Mouse (Mus musculus): ENCODE results near the gene Spen. TPM values are rescaled to one million over a fixed set of nuclear protein-coding genes. Genes with fewer than 3 reads are reported as not detected.

The Spen gene
- polyA plus RNA-seq, 1 experiment from 2014 or later = 20.4 TPM

GRCm38 (mm10) chr4:141502723-141503122 is 35.7 kb downstream of the Spen start:
- H3K4me1 ChIP-seq (replicated peaks; ENCODE audit: control insufficient read depth, insufficient read depth, low read length) = peaks cover 26% of the 10 kb centered on the region
- H3K4me3 ChIP-seq (replicated peaks; ENCODE audit: low read length) = no peak overlapping the region
- H3K4me2 ChIP-seq (replicated peaks) = no peak overlapping the region
- H3K27me3 ChIP-seq (ENCODE audit: control insufficient read depth, insufficient read depth, low read length) = no peaks in the 10 kb centered on the region
- 63% methylated on average over 5 of the region's 5 CpGs for WGBS
- no peak overlapping the region for H3K27ac ChIP-seq
- H3K9me3 ChIP-seq (ENCODE audit: control insufficient read depth, low read length) = no peaks in the 10 kb centered on the region
- ATAC-seq (ENCODE audit: low FRiP score) (no peak), DNase-seq (ENCODE audit: low spot score) (no peak)
- H3K36me3 ChIP-seq (replicated peaks; ENCODE audit: control insufficient read depth, insufficient read depth) = no peaks in the 10 kb centered on the region; the same call in 1 of the 2 replicates
- H3K9ac ChIP-seq = no peak overlapping the region

GRCm38 (mm10) chr4:141501058-141501457 is 37.3 kb downstream of the Spen start:
- 72% methylated on average over 5 of the region's 5 CpGs for WGBS
- Histone ChIP-seq H3K36me3 (replicated peaks; ENCODE audit: control insufficient read depth, insufficient read depth) (no peaks in the 10 kb centered on the region; the same call in 1 of the 2 replicates), H3K4me2 (replicated peaks) (no peak overlapping the region), H3K9ac (no peak overlapping the region), H3K27ac (no peak overlapping the region), H3K4me1 (replicated peaks; ENCODE audit: control insufficient read depth, insufficient read depth, low read length) (peaks cover 12% of the 10 kb centered on the region), H3K27me3 (ENCODE audit: control insufficient read depth, insufficient read depth, low read length) (no peaks in the 10 kb centered on the region), H3K9me3 (ENCODE audit: control insufficient read depth, low read length) (no peaks in the 10 kb centered on the region), H3K4me3 (replicated peaks; ENCODE audit: low read length) (no peak overlapping the region)
- DNase-seq (ENCODE audit: low spot score) = no peak
- no peak for ATAC-seq (ENCODE audit: low FRiP score)

GRCm38 (mm10) chr4:141500637-141501036 is 37.8 kb downstream of the Spen start:
- WGBS = 71% methylated on average over 4 of the region's 4 CpGs
- ATAC-seq (ENCODE audit: low FRiP score) (no peak), DNase-seq (ENCODE audit: low spot score) (no peak)
- no peak overlapping the region for H3K4me3 ChIP-seq (replicated peaks; ENCODE audit: low read length)
- no peaks in the 10 kb centered on the region; the same call in 1 of the 2 replicates for H3K36me3 ChIP-seq (replicated peaks; ENCODE audit: control insufficient read depth, insufficient read depth)
- no peak overlapping the region for H3K9ac ChIP-seq
- no peak overlapping the region for H3K4me2 ChIP-seq (replicated peaks)
- H3K4me1 ChIP-seq (replicated peaks; ENCODE audit: control insufficient read depth, insufficient read depth, low read length) = peaks cover 12% of the 10 kb centered on the region; the same call in 1 of the 2 replicates
- no peaks in the 10 kb centered on the region for H3K27me3 ChIP-seq (ENCODE audit: control insufficient read depth, insufficient read depth, low read length)
- H3K27ac ChIP-seq = no peak overlapping the region
- no peaks in the 10 kb centered on the region for H3K9me3 ChIP-seq (ENCODE audit: control insufficient read depth, low read length)

GRCm38 (mm10) chr4:141488670-141489069 is 49.7 kb downstream of the Spen start:
- Histone ChIP-seq H3K27ac (no peak overlapping the region), H3K36me3 (replicated peaks; ENCODE audit: control insufficient read depth, insufficient read depth) (peaks cover 99% of the 10 kb centered on the region), H3K27me3 (ENCODE audit: control insufficient read depth, insufficient read depth, low read length) (no peaks in the 10 kb centered on the region), H3K4me2 (replicated peaks) (no peak overlapping the region), H3K4me3 (replicated peaks; ENCODE audit: low read length) (no peak overlapping the region), H3K9me3 (ENCODE audit: control insufficient read depth, low read length) (no peaks in the 10 kb centered on the region), H3K4me1 (replicated peaks; ENCODE audit: control insufficient read depth, insufficient read depth, low read length) (no peaks in the 10 kb centered on the region), H3K9ac (no peak overlapping the region)
- ATAC-seq (ENCODE audit: low FRiP score) (no peak), DNase-seq (ENCODE audit: low spot score) (no peak)
- 93% methylated on average over 4 of the region's 4 CpGs for WGBS

GRCm38 (mm10) chr4:141487581-141487980 is 50.8 kb downstream of the Spen start:
- no peak for DNase-seq (ENCODE audit: low spot score)
- 96% methylated on average over 11 of the region's 11 CpGs for WGBS

GRCm38 (mm10) chr4:141484071-141484470 is 54.3 kb downstream of the Spen start:
- ATAC-seq (ENCODE audit: low FRiP score) = no peak
- WGBS = 90% methylated on average over 11 of the region's 11 CpGs
- H3K27me3 ChIP-seq (ENCODE audit: control insufficient read depth, insufficient read depth, low read length) = no peaks in the 10 kb centered on the region
- peaks cover 100% of the 10 kb centered on the region for H3K36me3 ChIP-seq (replicated peaks; ENCODE audit: control insufficient read depth, insufficient read depth)
- no peak overlapping the region for H3K9ac ChIP-seq
- H3K4me2 ChIP-seq (replicated peaks) = no peak overlapping the region
- DNase-seq (ENCODE audit: low spot score) = no peak
- H3K9me3 ChIP-seq (ENCODE audit: control insufficient read depth, low read length) = no peaks in the 10 kb centered on the region
- H3K4me1 ChIP-seq (replicated peaks; ENCODE audit: control insufficient read depth, insufficient read depth, low read length) = no peaks in the 10 kb centered on the region
- no peak overlapping the region for H3K4me3 ChIP-seq (replicated peaks; ENCODE audit: low read length)
- no peak overlapping the region for H3K27ac ChIP-seq

More at GRCm38 (mm10) chr4:141487581-141487980, 50.8 kb downstream of the Spen start:
- no peak overlapping the region for H3K9ac ChIP-seq
- no peaks in the 10 kb centered on the region for H3K9me3 ChIP-seq (ENCODE audit: control insufficient read depth, low read length)
- H3K27ac ChIP-seq = no peak overlapping the region
- H3K4me1 ChIP-seq (replicated peaks; ENCODE audit: control insufficient read depth, insufficient read depth, low read length) = no peaks in the 10 kb centered on the region
- no peak overlapping the region for H3K4me2 ChIP-seq (replicated peaks)
- no peaks in the 10 kb centered on the region for H3K27me3 ChIP-seq (ENCODE audit: control insufficient read depth, insufficient read depth, low read length)
- H3K36me3 ChIP-seq (replicated peaks; ENCODE audit: control insufficient read depth, insufficient read depth) = peaks cover 100% of the 10 kb centered on the region
- no peak overlapping the region for H3K4me3 ChIP-seq (replicated peaks; ENCODE audit: low read length)
- ATAC-seq (ENCODE audit: low FRiP score) = no peak

GRCm38 (mm10) chr4:141479411-141479810 is 59.0 kb downstream of the Spen start:
- no peak overlapping the region; the same call in 1 of the 2 replicates for H3K27ac ChIP-seq
- no peaks in the 10 kb centered on the region for H3K27me3 ChIP-seq (ENCODE audit: control insufficient read depth, insufficient read depth, low read length)
- no peak overlapping the region for H3K4me2 ChIP-seq (replicated peaks)
- no peak overlapping the region for H3K9ac ChIP-seq
- peaks cover 100% of the 10 kb centered on the region for H3K36me3 ChIP-seq (replicated peaks; ENCODE audit: control insufficient read depth, insufficient read depth)
- no peaks in the 10 kb centered on the region for H3K4me1 ChIP-seq (replicated peaks; ENCODE audit: control insufficient read depth, insufficient read depth, low read length)
- H3K4me3 ChIP-seq (replicated peaks; ENCODE audit: low read length) = no peak overlapping the region
- no peak for DNase-seq (ENCODE audit: low spot score)
- no peak for ATAC-seq (ENCODE audit: low FRiP score)
- WGBS = 91% methylated on average over 8 of the region's 8 CpGs
- no peaks in the 10 kb centered on the region for H3K9me3 ChIP-seq (ENCODE audit: control insufficient read depth, low read length)

GRCm38 (mm10) chr4:141478794-141479193 is 59.6 kb downstream of the Spen start:
- no peaks in the 10 kb centered on the region for H3K27me3 ChIP-seq (ENCODE audit: control insufficient read depth, insufficient read depth, low read length)

GRCm38 (mm10) chr4:141478225-141478624 is 60.2 kb downstream of the Spen start:
- H3K9me3 ChIP-seq (ENCODE audit: control insufficient read depth, low read length) = no peaks in the 10 kb centered on the region
- no peak overlapping the region for H3K4me3 ChIP-seq (replicated peaks; ENCODE audit: low read length)
- no peak overlapping the region for H3K9ac ChIP-seq
- ATAC-seq (ENCODE audit: low FRiP score) = no peak
- no peaks in the 10 kb centered on the region for H3K4me1 ChIP-seq (replicated peaks; ENCODE audit: control insufficient read depth, insufficient read depth, low read length)
- WGBS = 75% methylated on average over 23 of the region's 23 CpGs
- no peaks in the 10 kb centered on the region for H3K27me3 ChIP-seq (ENCODE audit: control insufficient read depth, insufficient read depth, low read length)
- no peak overlapping the region for H3K4me2 ChIP-seq (replicated peaks)
- peak overlapping the region; percentile 64 for H3K27ac ChIP-seq
- DNase-seq (ENCODE audit: low spot score) = no peak
- peaks cover 100% of the 10 kb centered on the region for H3K36me3 ChIP-seq (replicated peaks; ENCODE audit: control insufficient read depth, insufficient read depth)

More at GRCm38 (mm10) chr4:141478794-141479193, 59.6 kb downstream of the Spen start:
- Histone ChIP-seq H3K27ac (peak overlapping the region; percentile 64), H3K4me1 (replicated peaks; ENCODE audit: control insufficient read depth, insufficient read depth, low read length) (no peaks in the 10 kb centered on the region), H3K9ac (no peak overlapping the region), H3K4me2 (replicated peaks) (no peak overlapping the region), H3K9me3 (ENCODE audit: control insufficient read depth, low read length) (no peaks in the 10 kb centered on the region), H3K36me3 (replicated peaks; ENCODE audit: control insufficient read depth, insufficient read depth) (peaks cover 100% of the 10 kb centered on the region), H3K4me3 (replicated peaks; ENCODE audit: low read length) (no peak overlapping the region)
- WGBS = 94% methylated on average over 32 of the region's 32 CpGs
- ATAC-seq (ENCODE audit: low FRiP score) (no peak), DNase-seq (ENCODE audit: low spot score) (no peak)

- ATAC-seq (ENCODE audit: low FRiP score) (peak; percentile 47; the same call in 1 of the 2 replicates), DNase-seq (ENCODE audit: low spot score) (peak; percentile 73)
- H3K4me3 ChIP-seq (replicated peaks; ENCODE audit: low read length) = no peak overlapping the region
- H3K4me1 ChIP-seq (replicated peaks; ENCODE audit: control insufficient read depth, insufficient read depth, low read length) = no peaks in the 10 kb centered on the region
- no peak overlapping the region for H3K4me2 ChIP-seq (replicated peaks)
- H3K27me3 ChIP-seq (ENCODE audit: control insufficient read depth, insufficient read depth, low read length) = no peaks in the 10 kb centered on the region
- no peaks in the 10 kb centered on the region for H3K9me3 ChIP-seq (ENCODE audit: control insufficient read depth, low read length)
- WGBS = 73% methylated on average over 16 of the region's 16 CpGs
- peaks cover 100% of the 10 kb centered on the region for H3K36me3 ChIP-seq (replicated peaks; ENCODE audit: control insufficient read depth, insufficient read depth)
- H3K27ac ChIP-seq = peak overlapping the region; percentile 64; the same call in 1 of the 2 replicates
- no peak overlapping the region for H3K9ac ChIP-seq
Observed at GRCm38 (mm10) chr4:141477681-141478102, 60.7 kb downstream of the Spen start.

All from hindbrain, embryonic 14.5 days (tissue).